Mouse (Mus musculus) frontal cortex, adult (tissue): Measurements from ENCODE around the gene Gm3336.
A peak's percentile ranks its signal among the peaks of the same experiment; 100 is the strongest.

Experiments used
- ATAC-seq: cut with Nextera tagmentation; 2 replicates; pipeline ENCODE4 v1.9.2; 2017; ENCODE audit warnings: mild to moderate bottlenecking, moderate library complexity, mixed read lengths; ENCODE audit not compliant: low TSS enrichment

Gene Gm3336

GRCm38 (mm10) chr8:70718297-70718696 is at the start of gene Gm3336:
Gene Gm3336, plus strand, starts transcription at chr8:70718543.
- peak; percentile 74 for ATAC-seq

- ATAC-seq: no peak
Observed at GRCm38 (mm10) chr8:70671615-70672324, 46.6 kb upstream of the Gm3336 start.

- ATAC-seq: no peak
Observed at GRCm38 (mm10) chr8:70672325-70673078, 45.8 kb upstream of the Gm3336 start.

- ATAC-seq: peak; percentile 95
Observed at GRCm38 (mm10) chr8:70673079-70673856, 45.1 kb upstream of the Gm3336 start, which contains the start of gene Lsm4. Gene Lsm4, plus strand, starts transcription at chr8:70673248.

GRCm38 (mm10) chr8:70674109-70674508 is 44.2 kb upstream of the Gm3336 start:
- ATAC-seq: no peak

GRCm38 (mm10) chr8:70674716-70675115 is 43.6 kb upstream of the Gm3336 start:
- no peak for ATAC-seq

GRCm38 (mm10) chr8:70675336-70675735 is 43.0 kb upstream of the Gm3336 start:
- ATAC-seq: no peak

GRCm38 (mm10) chr8:70677451-70678080 is 40.8 kb upstream of the Gm3336 start:
- ATAC-seq: no peak

GRCm38 (mm10) chr8:70678679-70679078 is 39.7 kb upstream of the Gm3336 start:
- ATAC-seq: no peak

- no peak for ATAC-seq
Observed at GRCm38 (mm10) chr8:70679404-70679803, 38.9 kb upstream of the Gm3336 start.

- ATAC-seq: no peak
Observed at GRCm38 (mm10) chr8:70680039-70680438, 38.3 kb upstream of the Gm3336 start.

- ATAC-seq: no peak
Observed at GRCm38 (mm10) chr8:70681410-70681809, 36.9 kb upstream of the Gm3336 start.

- peak; percentile 65 for ATAC-seq
Observed at GRCm38 (mm10) chr8:70682193-70682592, 36.1 kb upstream of the Gm3336 start.

GRCm38 (mm10) chr8:70682692-70683091 is 35.7 kb upstream of the Gm3336 start:
- no peak for ATAC-seq

- peak; percentile 93 for ATAC-seq
Observed at GRCm38 (mm10) chr8:70684291-70684690, 34.1 kb upstream of the Gm3336 start.

- no peak for ATAC-seq
Observed at GRCm38 (mm10) chr8:70687576-70687975, 30.8 kb upstream of the Gm3336 start.

- no peak for ATAC-seq
Observed at GRCm38 (mm10) chr8:70688136-70688535, 30.2 kb upstream of the Gm3336 start.

GRCm38 (mm10) chr8:70689892-70690390 is 28.4 kb upstream of the Gm3336 start:
- ATAC-seq: no peak

GRCm38 (mm10) chr8:70691230-70691629 is 27.1 kb upstream of the Gm3336 start:
- ATAC-seq: no peak

- ATAC-seq: no peak
Observed at GRCm38 (mm10) chr8:70691727-70692231, 26.6 kb upstream of the Gm3336 start.

GRCm38 (mm10) chr8:70693636-70694035 is 24.7 kb upstream of the Gm3336 start:
- no peak for ATAC-seq
